Mouse (Mus musculus): ENCODE measurements around the gene Slc38a3. TPM values are rescaled to one million over a fixed set of nuclear protein-coding genes. Genes with fewer than 3 reads are reported as not detected.

Gene Slc38a3
- polyA plus RNA-seq, 1 experiment from 2014 or later, result 3.7 TPM

DNA sequence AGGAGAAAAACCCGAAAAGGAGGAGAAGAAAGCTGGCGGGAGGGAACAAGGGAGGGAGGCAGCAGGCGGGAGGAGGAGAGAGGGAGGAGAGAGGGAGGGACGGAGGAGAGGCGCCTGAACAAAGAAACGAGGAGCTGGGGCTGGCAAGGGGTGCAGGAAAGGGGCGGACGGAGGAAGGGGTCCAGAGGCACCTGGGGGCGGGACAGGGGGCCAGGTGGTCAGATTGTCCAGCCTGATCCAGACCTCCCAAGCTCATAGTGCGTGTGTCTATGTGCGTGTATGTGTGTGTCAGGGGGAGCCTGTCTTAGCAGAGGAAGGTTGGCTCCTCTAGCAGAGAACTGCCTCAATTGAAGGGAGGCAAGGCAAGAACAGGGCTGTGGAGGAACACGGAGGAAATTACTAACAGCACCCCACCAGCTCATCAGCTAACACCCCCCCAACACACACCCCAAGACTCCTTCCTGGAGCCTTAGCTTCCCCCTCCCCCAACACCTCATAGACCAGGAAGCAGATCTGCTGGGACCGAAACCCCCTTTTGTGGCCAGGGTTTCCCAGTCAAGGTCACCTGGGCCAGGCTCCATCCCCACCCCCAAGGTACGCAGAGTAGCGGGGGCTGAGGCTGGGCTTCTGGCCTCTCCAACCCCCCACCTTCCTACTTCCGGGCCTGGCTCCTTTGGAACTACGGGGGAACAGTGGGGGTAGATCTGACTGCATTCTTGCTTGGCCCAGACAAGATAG lies 38.5 kb upstream of the Slc38a3 start:
- Histone ChIP-seq H3K9ac (replicated peaks; ENCODE audit: low read depth, low read length) (peak overlapping the region; percentile 81), H3K4me2 (replicated peaks; ENCODE audit: low read depth, low read length) (peak overlapping the region; percentile 74), H3K27me3 (ENCODE audit: control insufficient read depth, insufficient read depth, low read length) (no peaks in the 10 kb centered on the region), H3K36me3 (ENCODE audit: control insufficient read depth, insufficient read depth, low read length) (peaks cover 6% of the 10 kb centered on the region; the same call in 1 of the 2 replicates), H3K4me3 (ENCODE audit: low read depth, low read length) (peak overlapping the region; percentile 84), H3K27ac (ENCODE audit: low read length) (peak overlapping the region; percentile 92), H3K9me3 (ENCODE audit: control insufficient read depth, low read depth, low read length) (no peaks in the 10 kb centered on the region), H3K4me1 (ENCODE audit: control insufficient read depth, insufficient read depth, low read length) (peaks cover 52% of the 10 kb centered on the region)
- WGBS, result under 1% methylated on average over 17 of the region's 17 CpGs
- 0 out of 2 replicates have a peak, but pooled peaks have one; percentile 2 for ATAC-seq (ENCODE audit: insufficient number of reproducible peaks, insufficient read depth, low FRiP score, low read depth)

GRCm38 (mm10) chr9:107706781-107707211 lies 37.5 kb upstream of the Slc38a3 start:
- Histone ChIP-seq H3K4me1 (ENCODE audit: control insufficient read depth, insufficient read depth, low read length) (peaks cover 63% of the 10 kb centered on the region), H3K9ac (replicated peaks; ENCODE audit: low read depth, low read length) (peak overlapping the region; percentile 81), H3K27me3 (ENCODE audit: control insufficient read depth, insufficient read depth, low read length) (no peaks in the 10 kb centered on the region), H3K4me3 (ENCODE audit: low read depth, low read length) (peak overlapping the region; percentile 84), H3K27ac (ENCODE audit: low read length) (peak overlapping the region; percentile 92), H3K9me3 (ENCODE audit: control insufficient read depth, low read depth, low read length) (no peaks in the 10 kb centered on the region), H3K36me3 (ENCODE audit: control insufficient read depth, insufficient read depth, low read length) (peaks cover 6% of the 10 kb centered on the region; the same call in 1 of the 2 replicates), H3K4me2 (replicated peaks; ENCODE audit: low read depth, low read length) (peak overlapping the region; percentile 74)
- WGBS, result 2% methylated on average over 14 of the region's 14 CpGs
- ATAC-seq (ENCODE audit: insufficient number of reproducible peaks, insufficient read depth, low FRiP score, low read depth), result peak; percentile 4; the same call in 1 of the 2 replicates

DNA sequence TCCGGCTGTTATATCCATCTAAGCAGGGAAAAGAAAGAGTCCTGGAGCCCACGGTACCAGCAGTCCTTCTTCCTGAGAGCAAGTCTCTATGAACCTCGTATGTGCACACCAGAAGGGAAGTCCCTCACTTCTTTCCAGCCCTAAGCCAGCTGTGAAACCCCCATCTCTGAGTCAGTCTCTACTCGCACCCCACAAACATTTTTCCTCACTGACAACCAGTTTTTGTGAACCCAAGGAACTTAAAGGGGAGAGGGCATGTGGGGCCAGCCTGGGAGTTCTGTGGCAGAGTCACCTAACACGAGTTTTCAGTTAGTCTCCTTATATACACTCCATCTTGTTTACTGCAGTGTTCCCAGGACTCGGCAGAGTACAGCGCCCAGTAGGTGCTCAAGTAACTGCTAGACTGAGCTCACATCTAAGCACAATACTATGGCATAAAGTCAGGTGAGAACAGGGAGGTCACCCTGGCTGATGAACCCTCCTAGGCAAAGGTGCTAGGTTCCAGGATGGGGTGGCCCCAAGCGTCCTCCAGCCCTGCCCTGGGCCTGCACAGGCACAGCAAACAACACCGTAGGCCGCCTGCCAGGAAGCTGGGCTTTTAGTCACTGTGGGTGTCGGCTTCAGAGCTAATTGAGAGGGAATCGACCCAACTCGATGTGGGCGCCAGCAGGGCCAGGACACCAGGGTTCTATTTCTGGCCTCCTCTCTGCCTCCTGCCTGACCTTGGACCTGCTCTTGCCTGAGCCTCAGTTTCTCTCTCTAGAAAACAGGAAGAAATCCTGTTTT lies 34.2 kb upstream of the Slc38a3 start:
- 42% methylated on average over 14 of the region's 14 CpGs for WGBS
- Histone ChIP-seq H3K9ac (replicated peaks; ENCODE audit: low read depth, low read length) (no peak overlapping the region), H3K4me2 (replicated peaks; ENCODE audit: low read depth, low read length) (0 out of 2 replicates have a peak overlapping the region, but pooled peaks have one; percentile 1), H3K4me3 (ENCODE audit: low read depth, low read length) (no peak overlapping the region), H3K27ac (ENCODE audit: low read length) (peak overlapping the region; percentile 68; the same call in 1 of the 2 replicates), H3K4me1 (ENCODE audit: control insufficient read depth, insufficient read depth, low read length) (peaks cover 96% of the 10 kb centered on the region), H3K9me3 (ENCODE audit: control insufficient read depth, low read depth, low read length) (no peaks in the 10 kb centered on the region), H3K27me3 (ENCODE audit: control insufficient read depth, insufficient read depth, low read length) (no peaks in the 10 kb centered on the region), H3K36me3 (ENCODE audit: control insufficient read depth, insufficient read depth, low read length) (peaks cover 10% of the 10 kb centered on the region; the same call in 1 of the 2 replicates)
- ATAC-seq (ENCODE audit: insufficient number of reproducible peaks, insufficient read depth, low FRiP score, low read depth), result no peak

DNA sequence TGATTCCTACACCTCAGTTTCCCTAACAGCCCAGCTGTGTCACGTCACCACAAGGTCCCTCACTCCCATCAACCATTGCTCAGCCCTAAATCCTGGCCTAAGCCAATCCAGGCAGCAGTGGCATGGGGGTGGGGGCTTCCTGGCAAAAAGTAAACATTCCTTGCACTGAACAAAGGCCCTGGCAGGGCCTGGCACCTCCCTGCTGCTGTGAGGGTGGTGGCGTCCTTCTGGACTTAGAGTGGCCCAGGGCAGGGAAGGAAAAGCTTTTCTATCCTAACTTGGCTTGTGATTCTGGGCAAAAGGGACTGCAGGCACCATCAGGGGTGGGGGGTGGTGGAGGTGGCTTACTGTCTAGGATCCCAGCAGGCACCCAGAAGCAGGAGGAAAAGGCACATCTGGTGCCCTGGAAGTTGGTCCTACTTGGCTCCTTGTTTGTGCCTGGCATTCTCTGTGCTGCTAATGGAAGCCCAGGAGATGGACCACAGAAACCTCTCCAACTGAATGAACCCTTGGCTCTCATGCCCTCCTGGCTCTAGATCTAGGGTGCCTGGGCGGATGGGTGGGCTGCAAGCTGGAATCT lies 33.4 kb upstream of the Slc38a3 start:
- no peak overlapping the region for H3K9ac ChIP-seq (replicated peaks; ENCODE audit: low read depth, low read length)
- H3K27ac ChIP-seq (ENCODE audit: low read length), result peak overlapping the region; percentile 68; the same call in 1 of the 2 replicates
- H3K27me3 ChIP-seq (ENCODE audit: control insufficient read depth, insufficient read depth, low read length), result no peaks in the 10 kb centered on the region
- H3K9me3 ChIP-seq (ENCODE audit: control insufficient read depth, low read depth, low read length), result no peaks in the 10 kb centered on the region
- H3K4me3 ChIP-seq (ENCODE audit: low read depth, low read length), result no peak overlapping the region
- ATAC-seq (ENCODE audit: insufficient number of reproducible peaks, insufficient read depth, low FRiP score, low read depth), result no peak
- H3K4me2 ChIP-seq (replicated peaks; ENCODE audit: low read depth, low read length), result no peak overlapping the region
- peaks cover 98% of the 10 kb centered on the region for H3K4me1 ChIP-seq (ENCODE audit: control insufficient read depth, insufficient read depth, low read length)
- WGBS, result 56% methylated on average over 3 of the region's 3 CpGs
- H3K36me3 ChIP-seq (ENCODE audit: control insufficient read depth, insufficient read depth, low read length), result peaks cover 10% of the 10 kb centered on the region; the same call in 1 of the 2 replicates

GRCm38 (mm10) chr9:107701594-107701993 lies 32.3 kb upstream of the Slc38a3 start:
- ATAC-seq (ENCODE audit: insufficient number of reproducible peaks, insufficient read depth, low FRiP score, low read depth), result no peak
- Histone ChIP-seq H3K36me3 (ENCODE audit: control insufficient read depth, insufficient read depth, low read length) (peaks cover 10% of the 10 kb centered on the region), H3K4me3 (ENCODE audit: low read depth, low read length) (no peak overlapping the region), H3K9me3 (ENCODE audit: control insufficient read depth, low read depth, low read length) (no peaks in the 10 kb centered on the region), H3K4me1 (ENCODE audit: control insufficient read depth, insufficient read depth, low read length) (peaks cover 99% of the 10 kb centered on the region), H3K4me2 (replicated peaks; ENCODE audit: low read depth, low read length) (0 out of 2 replicates have a peak overlapping the region, but pooled peaks have one; percentile 5), H3K9ac (replicated peaks; ENCODE audit: low read depth, low read length) (0 out of 2 replicates have a peak overlapping the region, but pooled peaks have one; percentile 1), H3K27ac (ENCODE audit: low read length) (peak overlapping the region; percentile 76; the same call in 1 of the 2 replicates), H3K27me3 (ENCODE audit: control insufficient read depth, insufficient read depth, low read length) (no peaks in the 10 kb centered on the region)
- 27% methylated on average over 12 of the region's 12 CpGs for WGBS

GRCm38 (mm10) chr9:107700114-107700571 lies 30.8 kb upstream of the Slc38a3 start:
- no peak for ATAC-seq (ENCODE audit: insufficient number of reproducible peaks, insufficient read depth, low FRiP score, low read depth)
- peaks cover 6% of the 10 kb centered on the region for H3K36me3 ChIP-seq (ENCODE audit: control insufficient read depth, insufficient read depth, low read length)
- WGBS, result 26% methylated on average over 6 of the region's 6 CpGs
- H3K27ac ChIP-seq (ENCODE audit: low read length), result peak overlapping the region; percentile 76
- H3K9me3 ChIP-seq (ENCODE audit: control insufficient read depth, low read depth, low read length), result no peaks in the 10 kb centered on the region
- H3K4me3 ChIP-seq (ENCODE audit: low read depth, low read length), result no peak overlapping the region
- H3K27me3 ChIP-seq (ENCODE audit: control insufficient read depth, insufficient read depth, low read length), result no peaks in the 10 kb centered on the region
- H3K4me2 ChIP-seq (replicated peaks; ENCODE audit: low read depth, low read length), result no peak overlapping the region
- H3K9ac ChIP-seq (replicated peaks; ENCODE audit: low read depth, low read length), result no peak overlapping the region
- H3K4me1 ChIP-seq (ENCODE audit: control insufficient read depth, insufficient read depth, low read length), result peaks cover 96% of the 10 kb centered on the region

DNA sequence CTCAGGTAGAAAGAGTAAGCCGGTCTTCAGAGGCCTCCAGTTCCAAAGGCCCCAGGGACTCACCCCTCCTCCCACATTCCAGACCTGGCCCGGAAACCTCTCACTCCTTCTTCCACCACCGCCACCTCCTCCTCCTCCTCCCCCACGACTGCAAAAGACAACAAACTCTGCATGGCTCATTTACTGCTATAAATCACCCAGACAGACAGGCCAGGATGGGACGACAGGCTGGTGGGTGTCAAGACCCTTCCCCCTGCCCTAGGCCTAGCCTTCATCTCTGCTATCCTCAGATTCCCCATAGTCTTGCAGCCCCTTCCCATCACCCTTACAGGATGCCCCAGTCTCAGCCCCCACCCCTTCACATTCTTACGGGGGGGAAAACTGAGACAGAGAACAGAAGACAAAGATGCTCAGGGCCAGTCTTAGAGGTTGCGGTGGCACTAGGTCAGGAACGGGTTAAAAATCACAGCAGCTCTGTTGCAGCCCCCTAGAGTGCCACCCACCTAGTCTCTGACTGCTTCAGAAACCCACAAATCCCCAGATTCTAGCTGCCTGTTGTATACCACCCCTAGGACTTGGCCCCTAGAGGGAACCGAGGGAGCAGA lies 30.1 kb upstream of the Slc38a3 start:
- Histone ChIP-seq H3K36me3 (ENCODE audit: control insufficient read depth, insufficient read depth, low read length) (peaks cover 4% of the 10 kb centered on the region), H3K4me3 (ENCODE audit: low read depth, low read length) (no peak overlapping the region), H3K4me2 (replicated peaks; ENCODE audit: low read depth, low read length) (peak overlapping the region; percentile 28; the same call in 1 of the 2 replicates), H3K9me3 (ENCODE audit: control insufficient read depth, low read depth, low read length) (no peaks in the 10 kb centered on the region), H3K27ac (ENCODE audit: low read length) (peak overlapping the region; percentile 76), H3K4me1 (ENCODE audit: control insufficient read depth, insufficient read depth, low read length) (peaks cover 95% of the 10 kb centered on the region), H3K27me3 (ENCODE audit: control insufficient read depth, insufficient read depth, low read length) (no peaks in the 10 kb centered on the region), H3K9ac (replicated peaks; ENCODE audit: low read depth, low read length) (no peak overlapping the region)
- no peak for ATAC-seq (ENCODE audit: insufficient number of reproducible peaks, insufficient read depth, low FRiP score, low read depth)
- 8% methylated on average over 9 of the region's 9 CpGs for WGBS

Measured in stomach, embryonic 14.5 days (tissue).